Mouse (Mus musculus) cerebellum, postnatal 36 days (tissue): ENCODE measurements around the gene Zgrf1.

Experiments
- DNase-seq, 2 experiments: peaks; one replicate each; pipeline ENCODE4 v3.0.0; 2021 to 2022; ENCODE audit warnings: mixed read lengths in 2 of 2

Gene Zgrf1

DNA sequence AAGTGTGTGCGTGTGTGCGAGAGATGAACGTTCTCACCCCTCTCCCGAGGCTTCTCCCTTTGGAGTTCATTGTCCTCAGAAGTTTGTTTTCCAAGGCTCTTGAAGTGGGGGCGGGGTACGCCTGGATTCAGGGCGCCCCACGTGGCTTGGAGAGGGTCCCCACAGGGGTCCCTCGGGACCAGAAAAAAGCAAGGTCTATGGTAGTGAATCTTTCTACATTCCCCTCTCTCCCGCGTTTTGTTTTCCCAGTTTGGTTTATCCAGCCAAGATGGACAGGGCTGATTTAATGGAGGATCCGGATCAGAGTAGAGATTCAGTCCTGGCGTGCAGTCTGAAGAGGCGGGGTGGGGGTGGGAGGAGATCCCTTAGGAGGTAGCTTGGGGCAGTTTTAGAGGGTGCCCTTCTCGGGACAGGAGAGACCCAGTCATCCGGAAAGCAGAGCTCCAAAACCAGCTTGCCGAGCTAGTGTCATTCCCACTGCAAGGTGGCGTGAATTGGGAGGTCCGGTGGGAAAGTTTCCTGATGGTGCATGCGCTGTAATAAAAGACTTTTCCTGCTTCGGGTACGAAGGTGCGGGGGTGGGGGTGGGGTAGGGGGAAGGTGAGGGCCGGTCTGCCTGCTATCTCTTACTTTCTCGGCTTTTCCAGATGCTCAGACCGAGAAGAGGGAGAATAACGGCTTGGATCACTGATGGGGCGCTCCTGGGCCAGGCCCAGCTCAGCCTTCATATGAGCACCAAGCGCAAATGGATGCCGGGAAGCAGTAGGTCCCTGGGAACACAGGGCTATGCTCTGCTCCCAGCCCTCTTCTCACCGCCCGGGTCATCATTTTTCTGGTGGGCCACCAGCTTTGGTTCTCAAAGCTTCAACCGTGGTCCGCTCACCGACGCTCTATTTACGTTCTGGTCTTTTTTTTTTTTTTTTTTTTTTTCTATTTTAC, 87.7 kb downstream of the Zgrf1 start:
- no peak for DNase-seq

DNA sequence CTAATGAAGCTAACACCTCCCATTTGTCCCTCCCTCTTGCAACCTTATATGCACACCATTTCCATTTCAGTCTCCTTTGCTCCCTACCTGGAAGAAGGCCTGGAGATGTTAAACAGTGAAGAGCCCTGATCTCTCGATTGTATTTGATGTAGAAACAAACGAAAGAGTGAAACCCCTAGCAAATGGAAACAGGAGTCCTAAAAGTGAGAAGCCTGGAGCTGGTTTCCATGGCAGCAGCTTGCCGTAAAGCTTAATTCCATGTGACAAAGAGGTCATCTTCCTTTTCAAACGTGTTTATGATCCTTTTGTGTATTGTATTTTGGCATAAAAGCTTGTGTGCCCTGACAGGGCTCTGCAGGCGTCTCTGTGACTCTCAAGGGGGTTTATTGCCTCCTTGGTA, 88.9 kb downstream of the Zgrf1 start:
- DNase-seq, result no peak

DNA sequence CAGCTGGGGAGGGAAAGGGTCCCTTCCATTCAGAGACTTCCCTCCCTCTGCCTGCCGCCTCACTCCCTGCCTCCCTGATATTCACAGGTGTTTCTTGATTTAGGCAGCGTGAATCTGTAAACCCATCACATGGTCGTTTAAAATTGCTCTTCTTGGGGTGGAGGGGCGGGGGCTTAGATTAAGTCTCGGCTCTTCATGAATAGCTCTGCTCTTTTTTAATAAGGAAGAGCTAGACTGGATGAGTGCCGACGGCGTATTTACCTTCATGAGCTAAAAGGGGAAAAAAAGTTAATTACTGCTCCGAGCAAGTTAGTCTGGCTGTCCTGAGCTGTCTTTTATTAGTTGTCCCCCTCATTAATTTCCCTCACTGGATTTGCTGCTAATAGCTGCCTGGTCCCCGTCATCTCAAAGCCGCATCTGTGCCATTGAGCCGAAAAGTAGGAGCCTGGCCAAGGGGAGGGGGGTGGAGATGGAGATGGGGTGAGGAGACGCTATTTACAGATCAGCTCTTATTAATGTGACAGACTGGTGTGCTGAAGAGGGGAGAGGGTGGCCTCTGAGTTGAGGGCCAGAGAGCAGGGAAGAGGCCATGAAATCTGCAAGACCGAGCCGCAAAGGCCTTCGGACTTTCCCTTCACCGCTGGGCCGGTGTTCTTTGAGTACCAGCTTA, 93.0 kb downstream of the Zgrf1 start:
- no peak for DNase-seq

DNA sequence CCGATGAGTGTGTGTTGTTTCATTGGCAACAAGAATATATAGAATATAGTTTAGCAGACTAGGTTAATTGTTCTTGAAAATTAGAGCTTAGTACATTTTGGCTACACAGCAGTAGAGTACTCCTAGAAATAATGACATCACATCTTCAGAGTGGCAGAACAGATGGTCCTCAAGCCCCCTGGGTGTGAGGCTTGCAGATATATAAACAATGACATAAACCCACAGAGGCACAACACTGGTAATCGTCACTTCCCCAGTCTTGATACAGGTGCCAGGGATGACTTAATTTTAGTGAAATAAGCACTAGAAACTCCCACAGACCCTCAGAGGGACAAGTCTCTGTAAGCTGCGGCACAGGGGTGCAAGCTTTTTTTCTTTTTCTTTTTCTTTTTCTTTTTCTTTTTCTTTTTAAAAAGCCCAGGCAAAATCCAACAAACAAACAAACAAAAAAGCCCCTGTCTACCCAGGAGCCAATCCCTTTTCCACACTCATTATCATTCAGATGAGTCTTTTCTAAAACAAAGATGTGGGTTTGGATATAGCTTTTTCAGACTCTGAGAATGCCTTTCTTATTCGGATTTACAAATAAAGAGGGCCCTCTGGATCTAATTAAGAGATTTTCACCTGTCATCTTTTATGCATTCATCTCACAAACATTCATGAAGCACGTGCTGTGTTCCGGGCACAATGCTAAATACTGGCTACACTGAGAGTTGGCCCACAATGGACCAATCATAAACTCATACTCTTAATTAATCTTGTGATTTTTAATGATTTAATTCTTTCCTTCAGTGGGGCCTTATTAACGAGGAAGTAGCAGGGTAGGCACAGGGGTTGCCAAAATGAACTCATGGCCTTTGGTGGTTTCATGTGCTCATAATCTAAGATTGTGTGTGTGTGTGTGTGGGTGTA, 98.7 kb downstream of the Zgrf1 start:
- DNase-seq, result no peak

DNA sequence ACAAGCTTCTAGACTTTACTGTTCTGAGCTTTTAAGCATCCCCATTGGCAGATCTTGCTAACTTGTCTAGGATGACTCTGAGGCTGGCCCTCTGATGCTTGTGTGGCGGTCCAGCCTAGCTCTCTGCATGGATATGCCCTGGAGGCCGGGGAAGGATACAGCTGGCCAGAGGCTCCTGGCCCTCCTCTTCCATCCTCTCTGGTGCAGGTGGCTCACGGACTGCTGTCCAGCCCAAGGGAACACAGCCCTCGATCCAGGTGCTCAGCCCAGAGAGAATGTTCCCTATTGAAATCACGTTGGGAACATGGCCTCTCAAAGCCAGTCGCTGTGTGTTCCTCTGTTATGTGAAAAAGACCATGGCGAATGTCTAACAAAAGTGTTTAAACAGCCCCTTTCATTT, 107.4 kb downstream of the Zgrf1 start:
- DNase-seq, result no peak

DNA sequence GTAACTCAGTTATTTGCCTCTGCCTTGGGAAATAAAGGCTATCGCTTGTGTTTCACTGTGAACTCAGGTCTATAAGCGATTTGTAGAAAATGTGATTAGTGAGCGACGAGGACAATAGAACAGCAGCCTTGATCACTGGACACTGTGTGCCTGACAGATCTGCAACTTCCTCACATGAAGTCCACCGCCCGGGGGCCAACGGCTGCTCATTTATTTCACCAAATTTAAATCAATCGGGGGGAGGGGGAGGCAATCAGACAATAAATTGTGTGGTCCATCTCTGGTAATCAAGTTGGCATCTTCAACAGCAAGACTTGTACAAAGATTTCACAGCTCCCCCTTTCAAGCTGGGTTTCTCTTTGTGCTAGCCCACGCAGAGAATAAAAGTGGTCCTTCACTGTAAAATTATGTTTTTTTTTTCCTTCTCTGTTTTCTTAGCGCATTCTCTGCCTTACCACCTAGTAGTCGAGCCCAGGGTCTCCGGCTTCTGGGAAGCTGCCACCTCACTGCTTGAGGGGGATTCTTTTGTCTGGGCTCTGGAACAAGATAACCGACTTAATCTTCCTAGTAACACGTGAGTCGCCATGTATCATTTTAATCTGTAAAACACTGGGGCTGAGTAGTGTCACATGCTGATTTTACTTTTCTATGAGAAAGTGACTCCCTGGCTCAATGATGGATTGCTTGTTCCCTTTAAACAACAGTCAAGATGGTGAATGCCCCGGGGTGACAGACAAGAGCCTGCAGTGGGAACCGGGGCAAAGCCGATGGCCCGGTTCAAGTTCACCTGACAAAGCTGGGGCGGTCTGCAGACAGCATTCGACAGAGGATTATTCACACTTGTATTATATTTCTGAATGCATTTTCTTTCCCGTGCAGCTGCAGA, 108.6 kb downstream of the Zgrf1 start:
- DNase-seq, result no peak
